Mouse (Mus musculus): ENCODE results near the gene Lcn6. TPM values are rescaled to one million over a fixed set of nuclear protein-coding genes. Genes with fewer than 3 reads are reported as not detected.
A peak's percentile ranks its signal among the peaks of the same experiment; 100 is the strongest.

The Lcn6 gene
- not detected in 2 replicates for polyA plus RNA-seq (2016; fragmentation: Nextera tagmentation; extraction: Ambion mirVana)

DNA sequence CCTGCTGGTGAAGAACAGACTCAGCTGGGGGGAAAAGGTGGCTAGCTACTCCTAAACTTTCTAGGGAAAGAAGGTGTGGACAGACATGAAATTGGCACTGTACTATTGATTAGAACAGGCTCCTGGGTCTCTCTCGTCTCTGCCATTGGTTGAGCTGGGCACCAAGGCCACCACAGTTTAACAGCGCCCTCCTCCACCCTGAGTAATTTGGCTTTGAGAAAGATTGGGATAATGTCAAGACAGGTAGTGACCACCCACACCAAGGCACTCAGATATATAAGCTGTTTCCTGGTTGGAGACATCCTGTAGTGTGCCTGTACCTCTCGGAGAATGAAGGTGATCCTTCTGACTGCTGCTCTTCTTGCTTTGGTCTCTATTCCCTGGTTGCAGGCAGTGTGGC, at the start of gene Lcn6:
Lcn6 (plus strand) TSS at position 301 of the 400 bp plus-strand sequence.
- no peak within 1 kb of the TSS for H3K4me3 ChIP-seq
- DNase-seq (ENCODE audit: low spot score) = no peak
- 93% methylated on average over 3 of the region's 3 CpGs for WGBS

DNA sequence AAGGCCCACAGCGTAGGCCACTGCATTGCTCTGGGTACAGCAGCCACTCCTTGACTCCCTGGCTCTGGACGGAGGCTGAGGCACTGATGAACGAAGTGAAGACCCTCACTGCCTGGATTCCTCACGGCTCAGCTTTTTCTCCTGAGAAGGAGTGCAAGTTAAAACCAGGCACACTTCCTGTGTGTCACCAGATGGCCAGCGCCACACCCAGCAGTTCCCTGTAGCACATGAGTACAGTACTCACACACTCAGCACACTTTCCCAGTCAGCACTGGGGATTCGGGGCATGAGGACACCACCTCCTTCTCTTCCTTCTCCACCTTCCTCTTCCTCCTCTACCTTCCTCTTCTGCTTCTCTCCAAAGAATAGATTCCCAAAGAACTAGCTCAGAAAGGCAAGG, 48.8 kb upstream of the Lcn6 start, which contains the start of gene Fcna:
Fcna (minus strand) TSS at position 220 of the 400 bp plus-strand sequence.
- peak within 1 kb of the TSS; percentile 61; the same call in 1 of the 2 replicates for H3K27ac ChIP-seq

More for the DNA sequence above, at the start of gene Lcn6:
- no peak within 1 kb of the TSS for H3K27ac ChIP-seq
- no peaks in the 10 kb centered on the region for H3K27me3 ChIP-seq (ENCODE audit: low read depth, poor library complexity, severe bottlenecking)
- no peaks in the 10 kb centered on the region for H3K9me3 ChIP-seq (replicated peaks)
- H3K4me1 ChIP-seq = no peaks in the 10 kb centered on the region
- H3K36me3 ChIP-seq = no peaks in the 10 kb centered on the region

DNA sequence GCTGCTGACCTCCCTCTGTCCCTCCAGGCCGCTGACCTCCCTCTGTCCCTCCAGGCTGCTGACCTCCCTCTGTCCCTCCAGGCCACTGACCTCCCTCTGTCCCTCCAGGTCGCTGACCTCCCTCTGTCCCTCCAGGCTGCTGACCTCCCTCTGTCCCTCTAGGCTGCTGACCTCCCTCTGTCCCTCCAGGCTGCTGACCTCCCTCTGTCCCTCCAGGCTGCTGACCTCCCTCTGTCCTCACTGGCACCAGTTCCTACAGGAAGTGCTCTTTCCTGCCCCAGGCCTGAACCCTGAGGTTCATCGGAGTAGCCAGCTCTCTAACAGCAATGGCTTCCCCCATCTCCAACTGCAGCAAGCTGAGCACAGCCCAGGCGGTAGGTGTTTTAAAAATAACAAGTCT, 47.8 kb upstream of the Lcn6 start:
- H3K36me3 ChIP-seq = no peaks in the 10 kb centered on the region
- peaks cover 10% of the 10 kb centered on the region; the same call in 1 of the 2 replicates for H3K4me1 ChIP-seq
- no peak overlapping the region for H3K27ac ChIP-seq
- WGBS = 35% methylated on average over 4 of the region's 4 CpGs
- H3K27me3 ChIP-seq (ENCODE audit: low read depth, poor library complexity, severe bottlenecking) = no peaks in the 10 kb centered on the region
- no peak overlapping the region for H3K4me3 ChIP-seq
- DNase-seq (ENCODE audit: low spot score) = no peak
- H3K9me3 ChIP-seq (replicated peaks) = no peaks in the 10 kb centered on the region

More for the DNA sequence above, 48.8 kb upstream of the Lcn6 start, which contains the start of gene Fcna:
- H3K27me3 ChIP-seq (ENCODE audit: low read depth, poor library complexity, severe bottlenecking) = no peaks in the 10 kb centered on the region
- H3K4me1 ChIP-seq = peaks cover 10% of the 10 kb centered on the region; the same call in 1 of the 2 replicates
- no peak for DNase-seq (ENCODE audit: low spot score)
- H3K4me3 ChIP-seq = no peak within 1 kb of the TSS
- H3K9me3 ChIP-seq (replicated peaks) = no peaks in the 10 kb centered on the region
- WGBS = 79% methylated on average over 6 of the region's 6 CpGs
- H3K36me3 ChIP-seq = no peaks in the 10 kb centered on the region

DNA sequence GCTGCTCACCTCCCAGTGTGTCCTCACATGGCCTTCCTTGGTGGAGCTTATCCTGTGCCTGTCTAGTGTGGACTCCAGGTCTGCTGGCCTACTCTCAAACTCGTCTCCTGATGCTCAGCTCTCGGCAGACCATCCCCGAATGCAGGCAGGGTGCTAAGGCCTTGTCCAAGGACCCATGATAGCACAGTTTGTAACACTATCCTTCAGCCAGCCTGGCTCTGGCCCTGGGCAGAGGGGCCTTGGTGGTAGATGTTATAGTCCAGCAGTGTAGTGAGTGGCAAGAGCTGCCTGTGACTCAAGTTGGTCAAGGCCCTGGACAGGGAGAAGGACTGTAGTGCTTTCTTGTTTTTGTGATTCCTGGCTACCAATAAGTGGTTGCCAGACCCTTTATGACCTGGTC, 43.0 kb upstream of the Lcn6 start:
- 82% methylated on average over 3 of the region's 3 CpGs for WGBS
- Histone ChIP-seq H3K4me1 (peaks cover 3% of the 10 kb centered on the region; the same call in 1 of the 2 replicates), H3K9me3 (replicated peaks) (no peaks in the 10 kb centered on the region), H3K4me3 (no peak overlapping the region), H3K27me3 (ENCODE audit: low read depth, poor library complexity, severe bottlenecking) (no peaks in the 10 kb centered on the region), H3K27ac (no peak overlapping the region), H3K36me3 (no peaks in the 10 kb centered on the region)
- DNase-seq (ENCODE audit: low spot score) = no peak

DNA sequence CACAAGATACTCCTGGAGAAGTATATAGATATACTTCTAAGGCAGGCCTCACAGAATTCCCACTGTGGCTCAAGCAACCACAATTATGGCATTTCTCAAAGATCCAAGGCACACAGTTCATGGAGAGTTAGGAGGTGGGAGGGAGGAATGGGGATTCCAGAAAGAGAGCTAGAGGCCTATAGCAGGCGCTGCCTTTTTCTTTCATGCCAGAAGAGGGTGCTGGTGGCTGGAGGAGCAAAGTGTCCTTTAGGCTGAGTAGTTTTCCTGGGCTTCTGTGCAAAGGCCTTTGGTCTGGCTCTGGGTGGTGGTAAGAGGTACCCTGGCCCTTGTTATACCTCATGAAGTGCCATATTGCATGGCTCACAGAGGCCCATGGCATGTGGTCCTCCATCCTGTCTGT, 42.5 kb upstream of the Lcn6 start:
- no peak for DNase-seq (ENCODE audit: low spot score)
- H3K27ac ChIP-seq = no peak overlapping the region
- no peaks in the 10 kb centered on the region for H3K4me1 ChIP-seq
- no peaks in the 10 kb centered on the region for H3K27me3 ChIP-seq (ENCODE audit: low read depth, poor library complexity, severe bottlenecking)
- H3K9me3 ChIP-seq (replicated peaks) = no peaks in the 10 kb centered on the region
- 45% methylated on average over 1 of the region's 1 CpGs for WGBS
- H3K4me3 ChIP-seq = no peak overlapping the region
- H3K36me3 ChIP-seq = no peaks in the 10 kb centered on the region

DNA sequence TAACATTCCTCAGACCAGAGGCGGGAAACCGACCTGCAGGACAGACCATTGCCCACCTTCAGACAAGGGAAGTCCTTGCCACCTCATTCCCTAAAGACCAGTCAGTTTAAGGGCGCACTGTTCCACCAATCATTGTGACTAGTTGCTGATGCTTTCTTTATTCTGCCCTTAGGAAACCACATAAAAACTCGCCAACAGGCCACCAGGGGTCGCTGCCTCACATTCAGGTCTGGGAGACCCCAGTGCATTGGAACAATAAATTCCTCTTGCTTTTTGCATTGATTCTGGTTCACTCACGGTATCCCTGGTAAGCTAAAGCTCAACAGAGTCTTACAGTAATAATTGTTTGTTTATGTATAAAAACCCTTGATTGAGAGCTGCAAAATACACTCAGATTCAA, 36.7 kb upstream of the Lcn6 start:
- Histone ChIP-seq H3K27me3 (ENCODE audit: low read depth, poor library complexity, severe bottlenecking) (no peaks in the 10 kb centered on the region), H3K36me3 (no peaks in the 10 kb centered on the region), H3K4me1 (no peaks in the 10 kb centered on the region), H3K27ac (no peak overlapping the region), H3K4me3 (no peak overlapping the region), H3K9me3 (replicated peaks) (no peaks in the 10 kb centered on the region)
- 20% methylated on average over 6 of the region's 6 CpGs for WGBS
- DNase-seq (ENCODE audit: low spot score) = peak; percentile 73

DNA sequence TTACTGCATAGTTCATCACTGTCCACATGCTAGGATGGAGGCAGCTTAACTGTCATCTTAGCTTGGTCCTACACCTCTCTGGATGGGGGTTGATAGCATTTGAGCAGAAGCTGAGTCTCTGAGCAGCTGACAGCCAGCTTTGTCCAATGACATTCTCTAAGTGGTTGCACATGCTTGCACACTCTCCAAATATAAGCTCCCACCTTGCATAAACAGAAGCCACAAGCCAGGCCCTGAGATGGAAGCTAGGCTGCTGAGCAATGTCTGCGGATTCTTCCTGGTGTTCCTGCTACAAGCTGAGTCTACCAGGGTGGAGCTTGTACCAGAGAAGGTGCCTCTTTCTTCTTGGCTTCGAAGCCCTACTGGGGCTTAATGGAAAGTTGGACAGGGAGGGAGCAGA, 23.7 kb upstream of the Lcn6 start, which contains the start of gene Lcn8:
Lcn8 (plus strand) TSS at position 219 of the 400 bp plus-strand sequence.
- DNase-seq (ENCODE audit: low spot score) = no peak
- Histone ChIP-seq H3K4me3 (no peak within 1 kb of the TSS), H3K4me1 (no peaks in the 10 kb centered on the region), H3K9me3 (replicated peaks) (no peaks in the 10 kb centered on the region), H3K36me3 (no peaks in the 10 kb centered on the region), H3K27me3 (ENCODE audit: low read depth, poor library complexity, severe bottlenecking) (no peaks in the 10 kb centered on the region), H3K27ac (no peak within 1 kb of the TSS)
- 80% methylated on average over 2 of the region's 2 CpGs for WGBS

DNA sequence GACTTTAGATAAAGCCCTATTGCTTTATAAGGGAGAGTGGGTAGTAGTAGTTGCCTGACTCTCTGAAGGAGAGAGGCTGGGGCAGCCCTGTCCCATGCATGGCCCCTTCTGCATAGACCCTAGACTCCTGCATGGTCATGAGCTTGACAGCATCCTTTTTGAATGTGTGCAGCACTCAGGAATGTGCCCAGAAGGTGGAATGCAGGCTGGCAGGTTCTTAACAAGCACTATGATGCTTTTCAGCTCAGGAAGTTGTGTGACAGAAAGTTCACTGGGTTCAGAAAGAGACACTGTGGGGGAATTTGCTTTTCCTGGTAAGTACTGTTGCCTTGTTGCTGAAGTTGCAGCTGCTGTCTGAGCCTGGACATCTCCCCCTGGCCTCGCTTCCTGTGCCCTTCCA, 22.1 kb upstream of the Lcn6 start:
- Histone ChIP-seq H3K9me3 (replicated peaks) (no peaks in the 10 kb centered on the region), H3K27me3 (ENCODE audit: low read depth, poor library complexity, severe bottlenecking) (no peaks in the 10 kb centered on the region), H3K4me1 (no peaks in the 10 kb centered on the region), H3K27ac (no peak overlapping the region), H3K4me3 (no peak overlapping the region), H3K36me3 (no peaks in the 10 kb centered on the region)
- 53% methylated on average over 1 of the region's 1 CpGs for WGBS
- DNase-seq (ENCODE audit: low spot score) = no peak

DNA sequence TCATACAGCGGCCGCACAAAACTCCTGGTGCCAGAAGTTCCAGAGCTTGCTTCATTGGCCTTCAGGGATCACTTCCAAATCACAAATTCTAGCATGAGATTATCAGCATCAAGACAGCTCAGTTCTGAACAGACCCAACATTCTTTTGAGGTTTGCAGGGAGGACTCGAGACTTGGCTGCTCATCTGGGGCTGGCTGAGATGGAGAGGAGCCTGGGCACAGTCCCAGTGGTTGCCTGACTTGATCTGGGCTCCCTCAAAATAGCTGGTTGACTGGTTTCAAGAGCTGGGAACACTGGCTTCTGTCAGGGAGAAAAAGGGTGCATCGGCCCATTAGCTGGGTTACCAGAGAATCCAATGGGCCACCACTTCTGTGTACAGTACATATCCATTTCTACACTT, 19.9 kb upstream of the Lcn6 start:
- 81% methylated on average over 4 of the region's 4 CpGs for WGBS
- no peak for DNase-seq (ENCODE audit: low spot score)
- H3K36me3 ChIP-seq = no peaks in the 10 kb centered on the region
- no peak overlapping the region for H3K4me3 ChIP-seq
- no peaks in the 10 kb centered on the region for H3K4me1 ChIP-seq
- no peaks in the 10 kb centered on the region for H3K9me3 ChIP-seq (replicated peaks)
- H3K27ac ChIP-seq = no peak overlapping the region
- no peaks in the 10 kb centered on the region for H3K27me3 ChIP-seq (ENCODE audit: low read depth, poor library complexity, severe bottlenecking)

DNA sequence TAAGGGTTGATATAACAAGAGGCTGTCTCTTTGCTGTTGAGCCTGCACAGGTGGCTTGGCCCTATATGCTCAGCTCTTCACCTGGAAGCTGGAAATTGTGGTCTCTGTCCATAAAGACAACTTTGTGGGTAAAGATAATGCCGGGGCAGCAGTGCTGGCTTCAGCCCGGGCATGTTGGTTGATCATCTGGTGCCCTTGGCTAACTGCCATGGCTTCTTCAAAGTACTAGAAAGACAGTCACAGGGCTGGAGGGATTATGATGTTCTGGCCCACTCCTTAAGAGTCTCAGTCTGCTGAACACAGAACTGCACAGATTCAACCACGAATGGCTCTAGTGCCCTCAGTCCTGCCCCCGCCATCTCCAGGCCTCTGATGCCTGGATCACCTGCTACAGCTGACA, 19.3 kb upstream of the Lcn6 start:
- no peak overlapping the region for H3K27ac ChIP-seq
- DNase-seq (ENCODE audit: low spot score) = no peak
- H3K36me3 ChIP-seq = no peaks in the 10 kb centered on the region
- H3K27me3 ChIP-seq (ENCODE audit: low read depth, poor library complexity, severe bottlenecking) = no peaks in the 10 kb centered on the region
- no peaks in the 10 kb centered on the region for H3K9me3 ChIP-seq (replicated peaks)
- H3K4me1 ChIP-seq = no peaks in the 10 kb centered on the region
- WGBS = 89% methylated on average over 4 of the region's 4 CpGs
- no peak overlapping the region for H3K4me3 ChIP-seq

DNA sequence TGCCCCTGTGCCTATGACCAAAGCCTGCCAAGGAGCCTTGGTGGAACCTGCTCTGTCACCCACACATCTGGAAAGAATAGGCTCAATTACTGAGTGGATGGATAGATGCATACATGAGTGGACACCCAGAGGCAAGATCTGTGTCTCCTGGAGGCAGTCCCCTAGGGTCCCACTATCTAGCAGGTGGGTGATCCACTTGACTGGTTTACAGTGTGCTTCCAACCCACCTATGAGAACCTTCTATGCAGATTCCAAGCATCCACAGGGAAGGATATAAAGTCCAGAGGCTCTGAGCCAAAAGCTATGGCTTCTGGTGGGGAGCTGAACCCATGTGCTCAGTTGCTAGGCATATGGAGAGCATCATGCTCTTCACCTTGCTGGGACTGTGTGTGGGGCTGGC, 18.9 kb upstream of the Lcn6 start, which contains the start of gene Lcn5:
Lcn5 (plus strand) TSS at position 301 of the 400 bp plus-strand sequence.
- no peak for DNase-seq (ENCODE audit: low spot score)
- H3K36me3 ChIP-seq = no peaks in the 10 kb centered on the region
- H3K9me3 ChIP-seq (replicated peaks) = no peaks in the 10 kb centered on the region
- H3K4me1 ChIP-seq = no peaks in the 10 kb centered on the region
- H3K27ac ChIP-seq = no peak within 1 kb of the TSS
- H3K27me3 ChIP-seq (ENCODE audit: low read depth, poor library complexity, severe bottlenecking) = no peaks in the 10 kb centered on the region
- no peak within 1 kb of the TSS for H3K4me3 ChIP-seq

DNA sequence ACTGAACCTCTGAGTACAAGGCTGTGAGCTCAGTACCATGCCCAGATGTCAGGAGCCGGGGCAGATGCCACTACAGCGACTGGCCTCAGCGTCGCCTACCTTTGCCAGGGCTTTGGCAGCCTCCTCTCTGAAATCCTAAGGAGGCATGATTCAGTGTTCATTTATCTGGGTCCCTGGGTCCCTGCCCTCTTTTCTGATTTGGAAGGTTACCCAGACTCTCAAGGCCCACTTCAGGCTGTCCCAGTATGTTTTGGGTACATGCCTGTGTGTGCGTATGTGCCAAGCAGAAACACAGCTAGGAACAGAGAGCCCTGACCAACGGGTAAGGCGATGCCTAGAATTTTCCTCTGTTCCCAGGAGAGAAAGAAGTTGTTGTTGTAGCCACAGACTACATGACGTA, 16.3 kb upstream of the Lcn6 start:
- H3K36me3 ChIP-seq = no peaks in the 10 kb centered on the region
- no peaks in the 10 kb centered on the region for H3K9me3 ChIP-seq (replicated peaks)
- no peak overlapping the region for H3K4me3 ChIP-seq
- no peaks in the 10 kb centered on the region for H3K27me3 ChIP-seq (ENCODE audit: low read depth, poor library complexity, severe bottlenecking)
- H3K4me1 ChIP-seq = no peaks in the 10 kb centered on the region
- no peak for DNase-seq (ENCODE audit: low spot score)
- H3K27ac ChIP-seq = no peak overlapping the region
- 91% methylated on average over 8 of the region's 8 CpGs for WGBS

DNA sequence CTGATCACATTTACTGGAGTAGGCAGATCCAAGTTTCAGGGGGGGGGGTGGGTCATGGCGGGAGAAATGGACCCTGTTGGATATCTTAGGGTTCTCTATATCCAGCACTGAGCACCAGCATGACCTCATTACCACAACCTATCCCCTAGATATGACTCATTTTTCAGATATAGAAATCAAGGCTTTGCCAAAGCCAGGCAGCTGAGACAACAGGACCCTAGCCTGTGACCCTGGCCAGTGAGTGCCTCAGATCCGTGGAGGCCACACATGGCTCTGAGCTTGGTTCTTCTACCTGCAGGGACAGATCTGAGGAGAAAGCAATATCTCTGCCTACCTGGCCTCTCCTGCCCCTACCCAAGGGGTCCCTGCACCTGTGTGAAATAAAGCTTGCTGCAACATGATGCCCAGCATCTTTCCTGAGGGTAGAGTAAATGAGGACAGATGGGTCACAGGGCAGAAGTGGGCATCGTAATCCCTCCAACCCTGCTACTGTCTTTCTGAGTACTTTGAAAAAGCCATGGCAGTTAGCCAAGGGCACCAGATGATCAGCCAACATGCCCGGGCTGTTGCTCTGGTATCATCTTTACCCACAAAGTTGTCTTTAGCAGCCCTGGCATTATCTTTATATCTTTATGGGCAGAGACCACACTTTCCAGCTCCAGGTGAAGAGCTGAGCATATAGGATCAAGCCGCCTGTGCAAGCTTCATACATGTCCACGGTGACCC, 15.2 kb upstream of the Lcn6 start:
- Histone ChIP-seq H3K9me3 (replicated peaks) (no peaks in the 10 kb centered on the region), H3K27ac (no peak overlapping the region), H3K27me3 (ENCODE audit: low read depth, poor library complexity, severe bottlenecking) (no peaks in the 10 kb centered on the region), H3K4me1 (no peaks in the 10 kb centered on the region), H3K4me3 (no peak overlapping the region), H3K36me3 (no peaks in the 10 kb centered on the region)
- DNase-seq (ENCODE audit: low spot score) = no peak
- WGBS = 84% methylated on average over 6 of the region's 6 CpGs

Measured in limb, embryonic 10.5 days (tissue).